Mouse (Mus musculus): ENCODE measurements around the gene Pigb. TPM values are rescaled to one million over a fixed set of nuclear protein-coding genes. Genes with fewer than 3 reads are reported as not detected.

Gene Pigb
- total and polyA plus RNA-seq, 2 experiments: 3.0 to 5.7 TPM

DNA sequence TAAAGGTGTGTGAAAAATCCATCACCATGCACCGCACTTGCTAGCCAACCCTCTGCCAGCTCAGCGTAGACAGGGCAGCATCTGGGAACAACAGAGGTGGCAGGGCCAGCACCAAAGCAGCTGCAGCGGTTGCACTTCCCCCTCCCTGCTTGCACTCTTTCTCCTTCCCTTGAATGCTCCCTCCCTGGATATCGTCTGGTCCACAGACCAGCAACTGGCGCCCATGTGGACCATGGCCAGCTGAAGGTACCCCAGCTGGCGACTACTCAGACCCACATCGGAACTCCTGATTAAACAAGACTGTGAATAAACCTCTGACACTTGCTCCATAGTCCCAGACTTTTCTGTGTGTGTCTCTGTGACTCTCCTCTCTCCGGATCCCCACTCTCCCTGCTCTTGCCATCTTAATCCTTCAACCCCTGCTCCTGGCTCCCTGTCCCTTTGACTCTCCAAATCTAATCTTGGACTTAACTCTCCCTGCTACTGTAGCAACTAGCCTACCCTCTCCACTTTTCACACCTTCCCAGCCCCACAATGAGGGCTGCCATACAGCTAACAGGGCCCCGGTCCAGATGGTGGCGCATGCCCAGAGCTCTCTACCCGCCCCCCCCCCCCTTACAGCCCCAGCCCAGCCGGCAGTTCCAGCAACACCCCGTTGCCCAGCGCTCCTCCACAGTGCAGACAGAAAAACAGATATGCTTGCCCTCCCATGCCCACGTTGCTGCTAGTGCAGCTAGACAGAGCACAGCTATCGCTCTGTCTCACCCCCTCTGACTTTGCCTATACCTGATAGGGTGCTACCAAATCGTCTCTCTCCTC is 14.2 kb downstream of the Pigb start:
- DNase-seq (ENCODE audit: extremely low read depth, low read depth, low spot score): no peak
- WGBS: 72% methylated on average over 17 of the region's 17 CpGs
- no peak overlapping the region for H3K9ac ChIP-seq (ENCODE audit: low read depth, low read length)

DNA sequence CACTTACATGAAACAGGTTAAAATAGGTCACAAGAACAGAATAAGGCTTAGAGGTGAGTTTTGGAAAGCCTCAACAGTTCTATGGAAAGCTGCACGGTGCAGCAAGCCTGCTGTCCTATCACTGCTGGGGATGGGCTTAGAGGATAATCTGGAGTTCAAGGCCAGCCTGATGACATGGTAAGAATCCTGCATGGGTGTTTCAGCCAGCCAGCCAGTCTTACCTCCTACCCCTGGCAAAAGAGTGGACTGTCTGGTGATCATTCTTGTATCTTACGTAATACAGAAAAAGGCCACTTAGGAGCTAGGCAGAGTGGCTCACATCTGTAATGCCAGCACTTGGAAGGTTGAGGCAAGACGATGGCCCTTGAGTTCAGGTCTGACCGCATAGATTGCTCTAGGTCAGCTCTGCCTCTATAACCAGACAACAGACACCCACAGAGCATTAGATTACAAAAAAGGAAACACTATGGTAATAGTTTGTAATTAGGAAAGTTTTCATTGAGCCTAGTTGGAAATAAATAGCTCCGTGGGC is 19.5 kb downstream of the Pigb start:
- Histone ChIP-seq H3K27ac (replicated peaks; ENCODE audit: insufficient read depth, low read depth, low read length) (no peak overlapping the region), H3K79me2 (ENCODE audit: control insufficient read depth, insufficient read depth, low read length) (no peaks in the 10 kb centered on the region), H3K9ac (ENCODE audit: low read depth, low read length) (no peak overlapping the region), H3K36me3 (ENCODE audit: control insufficient read depth, insufficient read depth, low read length) (peaks cover 15% of the 10 kb centered on the region), H3K4me1 (ENCODE audit: control insufficient read depth, insufficient read depth, low read length) (no peaks in the 10 kb centered on the region), H3K4me3 (ENCODE audit: insufficient read depth, low read depth, low read length) (no peak overlapping the region), H3K27me3 (ENCODE audit: control insufficient read depth, insufficient read depth, low read length) (no peaks in the 10 kb centered on the region)
- no peak for TF ChIP-seq POLR2A (IDR thresholded peaks at IDR 0.05; ENCODE audit: extremely low read depth, insufficient read depth, low read length)
- no peak for TF ChIP-seq CTCF (IDR thresholded peaks at IDR 0.05; ENCODE audit: low read depth, low read length)
- WGBS: 87% methylated on average over 5 of the region's 5 CpGs
- no peak for DNase-seq (ENCODE audit: extremely low read depth, low read depth, low spot score)

More for the DNA sequence above, 14.2 kb downstream of the Pigb start:
- Histone ChIP-seq H3K36me3 (ENCODE audit: control insufficient read depth, insufficient read depth, low read length) (no peaks in the 10 kb centered on the region; the same call in 1 of the 2 replicates), H3K27me3 (ENCODE audit: control insufficient read depth, insufficient read depth, low read length) (no peaks in the 10 kb centered on the region), H3K27ac (replicated peaks; ENCODE audit: insufficient read depth, low read depth, low read length) (no peak overlapping the region), H3K79me2 (ENCODE audit: control insufficient read depth, insufficient read depth, low read length) (no peaks in the 10 kb centered on the region), H3K4me3 (ENCODE audit: insufficient read depth, low read depth, low read length) (no peak overlapping the region), H3K4me1 (ENCODE audit: control insufficient read depth, insufficient read depth, low read length) (no peaks in the 10 kb centered on the region)
- TF ChIP-seq POLR2A (IDR thresholded peaks at IDR 0.05; ENCODE audit: extremely low read depth, insufficient read depth, low read length) (no peak), CTCF (IDR thresholded peaks at IDR 0.05; ENCODE audit: low read depth, low read length) (no peak)

DNA sequence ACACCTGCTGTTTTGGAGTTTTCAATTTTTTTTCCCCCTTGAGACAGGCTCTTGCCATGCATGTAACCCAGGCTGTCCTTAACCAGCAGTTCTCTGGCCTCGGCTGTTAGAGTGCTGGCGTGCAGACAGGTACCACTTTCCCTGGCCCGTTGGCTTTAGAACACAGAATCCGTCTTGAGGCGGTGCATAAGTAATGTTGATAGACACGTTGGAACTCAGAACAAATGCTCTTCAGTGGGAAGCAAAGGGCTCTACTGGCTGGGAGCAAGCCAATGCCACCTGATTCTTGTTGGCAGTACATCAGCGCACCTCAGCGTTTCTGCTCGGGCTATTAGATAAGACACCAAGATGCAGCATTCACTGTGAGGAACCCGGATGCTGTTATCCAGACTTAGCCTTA is 20.3 kb downstream of the Pigb start:
- Histone ChIP-seq H3K4me1 (ENCODE audit: control insufficient read depth, insufficient read depth, low read length) (no peaks in the 10 kb centered on the region), H3K36me3 (ENCODE audit: control insufficient read depth, insufficient read depth, low read length) (peaks cover 16% of the 10 kb centered on the region), H3K4me3 (ENCODE audit: insufficient read depth, low read depth, low read length) (no peak overlapping the region), H3K27me3 (ENCODE audit: control insufficient read depth, insufficient read depth, low read length) (no peaks in the 10 kb centered on the region), H3K79me2 (ENCODE audit: control insufficient read depth, insufficient read depth, low read length) (no peaks in the 10 kb centered on the region), H3K9ac (ENCODE audit: low read depth, low read length) (no peak overlapping the region), H3K27ac (replicated peaks; ENCODE audit: insufficient read depth, low read depth, low read length) (no peak overlapping the region)
- 93% methylated on average over 10 of the region's 10 CpGs for WGBS
- no peak for DNase-seq (ENCODE audit: extremely low read depth, low read depth, low spot score)
- TF ChIP-seq POLR2A (IDR thresholded peaks at IDR 0.05; ENCODE audit: extremely low read depth, insufficient read depth, low read length) (no peak), CTCF (IDR thresholded peaks at IDR 0.05; ENCODE audit: low read depth, low read length) (no peak)

DNA sequence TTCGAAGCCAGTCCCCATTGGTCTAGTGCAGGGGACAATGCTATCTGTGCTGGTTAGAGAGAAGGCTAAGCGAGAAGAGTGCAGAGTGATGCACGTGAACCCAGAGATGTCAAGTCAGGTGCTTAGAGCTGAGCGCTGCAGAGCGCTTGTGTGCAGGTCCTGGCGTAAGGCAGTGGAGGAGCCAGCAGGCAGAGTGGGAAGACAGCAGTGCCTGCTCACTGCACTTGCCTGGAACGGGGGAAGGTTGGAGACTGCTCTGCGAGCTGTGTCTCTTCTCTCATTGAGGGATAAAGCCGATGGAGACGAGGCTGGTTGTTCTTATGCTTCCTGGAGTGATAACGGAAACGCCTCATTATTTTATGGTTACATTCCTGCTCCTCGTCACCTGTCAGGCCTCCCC is 25.5 kb downstream of the Pigb start:
- Histone ChIP-seq H3K27me3 (ENCODE audit: control insufficient read depth, insufficient read depth, low read length) (no peaks in the 10 kb centered on the region), H3K36me3 (ENCODE audit: control insufficient read depth, insufficient read depth, low read length) (peaks cover 58% of the 10 kb centered on the region), H3K9ac (ENCODE audit: low read depth, low read length) (no peak overlapping the region), H3K4me3 (ENCODE audit: insufficient read depth, low read depth, low read length) (no peak overlapping the region), H3K79me2 (ENCODE audit: control insufficient read depth, insufficient read depth, low read length) (no peaks in the 10 kb centered on the region), H3K27ac (replicated peaks; ENCODE audit: insufficient read depth, low read depth, low read length) (no peak overlapping the region), H3K4me1 (ENCODE audit: control insufficient read depth, insufficient read depth, low read length) (no peaks in the 10 kb centered on the region)
- TF ChIP-seq POLR2A (IDR thresholded peaks at IDR 0.05; ENCODE audit: extremely low read depth, insufficient read depth, low read length) (no peak), CTCF (IDR thresholded peaks at IDR 0.05; ENCODE audit: low read depth, low read length) (no peak)
- WGBS: 89% methylated on average over 13 of the region's 13 CpGs
- no peak for DNase-seq (ENCODE audit: extremely low read depth, low read depth, low spot score)

DNA sequence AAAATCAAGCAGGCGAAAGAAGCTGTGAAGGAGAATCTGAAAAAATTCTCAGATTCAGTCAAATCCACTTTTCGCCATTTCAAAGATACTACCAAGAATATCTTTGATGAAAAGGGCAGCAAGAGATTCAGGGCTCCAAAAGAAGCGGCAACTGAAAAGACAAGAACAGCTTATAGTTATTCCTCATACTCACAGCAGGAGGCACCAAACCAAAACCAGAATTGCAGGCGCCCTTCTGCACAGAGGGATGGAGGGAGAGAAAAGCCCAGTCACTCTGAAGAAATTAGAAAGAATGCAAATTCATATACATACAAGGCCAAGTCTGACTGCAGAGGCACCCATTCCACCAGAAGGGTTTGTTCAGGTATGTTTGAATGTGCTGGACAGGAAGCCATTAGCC is 27.5 kb downstream of the Pigb start:
- H3K27ac ChIP-seq (replicated peaks; ENCODE audit: insufficient read depth, low read depth, low read length): no peak overlapping the region
- H3K4me3 ChIP-seq (ENCODE audit: insufficient read depth, low read depth, low read length): no peak overlapping the region
- DNase-seq (ENCODE audit: extremely low read depth, low read depth, low spot score): no peak
- TF ChIP-seq POLR2A (IDR thresholded peaks at IDR 0.05; ENCODE audit: extremely low read depth, insufficient read depth, low read length) (no peak), CTCF (IDR thresholded peaks at IDR 0.05; ENCODE audit: low read depth, low read length) (no peak)
- H3K79me2 ChIP-seq (ENCODE audit: control insufficient read depth, insufficient read depth, low read length): no peaks in the 10 kb centered on the region
- H3K27me3 ChIP-seq (ENCODE audit: control insufficient read depth, insufficient read depth, low read length): no peaks in the 10 kb centered on the region
- peaks cover 68% of the 10 kb centered on the region for H3K36me3 ChIP-seq (ENCODE audit: control insufficient read depth, insufficient read depth, low read length)
- H3K4me1 ChIP-seq (ENCODE audit: control insufficient read depth, insufficient read depth, low read length): no peaks in the 10 kb centered on the region; the same call in 1 of the 2 replicates
- WGBS: 96% methylated on average over 4 of the region's 4 CpGs
- H3K9ac ChIP-seq (ENCODE audit: low read depth, low read length): no peak overlapping the region

DNA sequence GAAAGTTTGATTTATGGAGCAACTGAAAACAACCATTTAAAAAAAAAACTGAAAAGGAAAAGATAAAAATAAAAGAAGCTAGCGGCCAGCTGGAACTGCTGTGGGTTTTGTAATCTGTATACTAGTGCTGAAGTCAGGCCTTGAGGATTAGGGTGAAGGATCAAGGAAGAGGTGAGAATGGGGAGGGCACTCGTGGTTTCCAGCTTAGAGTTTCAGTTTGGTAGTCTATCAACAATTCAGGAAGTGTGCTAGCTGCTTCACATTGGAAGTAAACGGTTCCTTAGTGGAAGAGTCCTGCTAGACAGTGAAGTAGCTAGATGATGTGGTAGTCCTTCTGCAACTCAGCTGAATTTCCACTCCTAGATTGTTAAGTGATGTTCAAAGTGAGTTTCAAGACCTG is 31.8 kb downstream of the Pigb start:
- DNase-seq (ENCODE audit: extremely low read depth, low read depth, low spot score): no peak
- H3K79me2 ChIP-seq (ENCODE audit: control insufficient read depth, insufficient read depth, low read length): no peaks in the 10 kb centered on the region
- H3K4me3 ChIP-seq (ENCODE audit: insufficient read depth, low read depth, low read length): no peak overlapping the region
- H3K36me3 ChIP-seq (ENCODE audit: control insufficient read depth, insufficient read depth, low read length): peaks cover 61% of the 10 kb centered on the region
- 68% methylated on average over 3 of the region's 3 CpGs for WGBS
- H3K27me3 ChIP-seq (ENCODE audit: control insufficient read depth, insufficient read depth, low read length): no peaks in the 10 kb centered on the region
- no peak overlapping the region for H3K27ac ChIP-seq (replicated peaks; ENCODE audit: insufficient read depth, low read depth, low read length)
- H3K4me1 ChIP-seq (ENCODE audit: control insufficient read depth, insufficient read depth, low read length): no peaks in the 10 kb centered on the region; the same call in 1 of the 2 replicates
- H3K9ac ChIP-seq (ENCODE audit: low read depth, low read length): no peak overlapping the region
- TF ChIP-seq CTCF (IDR thresholded peaks at IDR 0.05; ENCODE audit: low read depth, low read length) (no peak), POLR2A (IDR thresholded peaks at IDR 0.05; ENCODE audit: extremely low read depth, insufficient read depth, low read length) (no peak)

Data from liver, adult 2 months (tissue).